Mouse (Mus musculus) forebrain, embryonic 15.5 days (tissue): ENCODE results near the gene Tnrc6b. TPM values are rescaled to one million over a fixed set of nuclear protein-coding genes. Genes with fewer than 3 reads are reported as not detected.
A peak's percentile ranks its signal among the peaks of the same experiment; 100 is the strongest.
"Not testable (repeated sequence)": the region's sequence is repeated elsewhere in the genome, so short reads cannot be mapped to it uniquely, and the experiment has no call there.

Experiments
- ATAC-seq: fragments of 200-750 bp; cut with Nextera tagmentation; replicated peaks from 2 replicates; pipeline ENCODE4 v1.8.0; 2017; ENCODE audit warnings: mild to moderate bottlenecking, moderate TSS enrichment, moderate library complexity
- H3K27ac ChIP-seq: fragments of 300-500 bp; sonication (generic); replicated peaks from 2 replicates; pipeline ENCODE4 v1.5.1; 2015; ENCODE audit warnings: mild to moderate bottlenecking, inconsistent platforms
- H3K27me3 ChIP-seq: fragments of 300-500 bp; sonication (generic); 2 replicates; pipeline ENCODE4 v1.6.1; 2015; ENCODE audit warnings: inconsistent platforms
- H3K36me3 ChIP-seq: fragments of 300-500 bp; sonication (generic); 2 replicates; pipeline ENCODE4 v1.6.1; 2015; ENCODE audit warnings: mild to moderate bottlenecking, inconsistent platforms
- H3K4me1 ChIP-seq: fragments of 300-500 bp; sonication (generic); 2 replicates; pipeline ENCODE4 v1.6.1; 2015; ENCODE audit warnings: inconsistent platforms
- H3K4me2 ChIP-seq: fragments of 300-500 bp; sonication (generic); replicated peaks from 2 replicates; pipeline ENCODE4 v1.6.1; 2015; ENCODE audit warnings: mild to moderate bottlenecking, inconsistent platforms
- H3K4me3 ChIP-seq: fragments of 300-500 bp; sonication (generic); 2 replicates; pipeline ENCODE4 v1.5.1; 2015; ENCODE audit warnings: mild to moderate bottlenecking, inconsistent platforms
- H3K9ac ChIP-seq: fragments of 300-500 bp; sonication (generic); replicated peaks from 2 replicates; pipeline ENCODE4 v1.6.1; 2015; ENCODE audit warnings: mild to moderate bottlenecking, inconsistent platforms
- H3K9me3 ChIP-seq: fragments of 300-500 bp; sonication (generic); 2 replicates; pipeline ENCODE4 v1.6.1; 2016; ENCODE audit warnings: inconsistent platforms
- WGBS: fragments of 180-500 bp; shearing (Covaris S2); methylation state at CpG from one replicate; pipeline ENCODE4 v1.1.7; 2015; ENCODE audit warnings: mixed read lengths; 5-methylcytosine and 5-hydroxymethylcytosine counted together
- polyA plus RNA-seq: library from polyadenylated mRNA; unstranded; fragments of >200 nt; fragmentation: Nextera tagmentation; extraction: Ambion mirVana; gene quantifications from 2 replicates; pipeline ENCODE4 v1.2.1, GENCODE M21; 2015

Tnrc6b gene
- polyA plus RNA-seq, 1 experiment from 2014 or later: 34.2 TPM

DNA sequence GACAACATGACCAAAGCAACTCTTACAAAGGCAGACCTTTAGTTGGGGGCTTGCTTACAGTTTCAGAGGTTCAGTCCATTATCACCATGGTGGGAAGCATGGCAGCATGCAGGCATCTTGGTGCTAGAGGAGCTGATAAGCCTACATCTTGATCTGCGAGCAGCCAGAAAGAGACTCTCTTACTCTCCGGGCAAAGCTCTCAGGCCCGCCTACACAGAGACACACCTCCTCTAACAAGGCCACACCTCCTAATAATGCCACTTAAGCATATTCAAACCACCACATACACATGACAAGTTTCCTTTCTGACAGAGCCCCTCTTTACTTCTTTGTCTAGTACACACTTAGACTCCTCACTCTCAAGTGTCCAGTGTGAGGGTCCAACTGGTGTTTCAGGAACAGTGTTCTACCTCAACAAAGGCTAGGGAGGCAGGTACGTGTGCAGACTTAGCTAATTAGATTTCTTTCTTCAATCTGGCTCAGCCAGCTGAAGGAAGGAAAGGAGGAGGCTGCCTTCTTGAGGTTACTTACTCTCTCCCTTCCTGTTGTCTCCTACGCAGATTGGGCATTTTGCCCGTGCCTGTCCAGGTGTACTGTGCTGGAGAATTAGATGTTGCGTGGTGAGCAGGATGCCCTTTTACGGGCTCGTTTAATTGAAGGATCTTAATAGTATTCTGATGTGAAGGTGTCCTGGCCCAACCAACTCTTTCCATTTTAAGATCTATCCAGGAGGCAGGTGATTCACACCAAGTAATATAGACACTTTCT lies 128.7 kb downstream of the Tnrc6b start:
- 64% methylated on average over 9 of the region's 9 CpGs for WGBS
- Histone ChIP-seq H3K9ac (no peak overlapping the region), H3K4me2 (no peak overlapping the region), H3K27me3 (no peaks in the 10 kb centered on the region), H3K9me3 (no peaks in the 10 kb centered on the region), H3K27ac (no peak overlapping the region), H3K36me3 (no peaks in the 10 kb centered on the region), H3K4me3 (no peak overlapping the region), H3K4me1 (peaks cover 33% of the 10 kb centered on the region)
- ATAC-seq: no peak

DNA sequence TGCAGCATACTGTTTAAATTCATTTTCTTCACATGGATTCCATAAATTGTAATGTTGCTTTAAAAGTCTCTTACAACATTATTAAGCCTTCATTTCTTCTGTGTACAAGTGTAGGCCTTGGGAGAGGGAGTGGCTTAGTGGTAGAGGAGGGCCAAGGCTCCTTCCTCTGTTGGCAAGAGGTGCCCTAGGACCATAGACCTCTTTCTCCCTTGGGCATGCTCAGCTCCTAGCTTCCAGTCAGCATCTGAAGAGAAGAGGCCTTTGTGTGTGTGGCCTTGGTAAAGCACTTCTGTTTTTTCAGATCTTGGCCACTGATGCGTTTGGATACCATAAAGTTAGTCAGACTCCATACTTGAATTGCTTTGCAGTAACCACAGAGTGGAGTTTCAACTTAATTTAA lies 133.1 kb downstream of the Tnrc6b start:
- ATAC-seq: no peak
- H3K9ac ChIP-seq: no peak overlapping the region

DNA sequence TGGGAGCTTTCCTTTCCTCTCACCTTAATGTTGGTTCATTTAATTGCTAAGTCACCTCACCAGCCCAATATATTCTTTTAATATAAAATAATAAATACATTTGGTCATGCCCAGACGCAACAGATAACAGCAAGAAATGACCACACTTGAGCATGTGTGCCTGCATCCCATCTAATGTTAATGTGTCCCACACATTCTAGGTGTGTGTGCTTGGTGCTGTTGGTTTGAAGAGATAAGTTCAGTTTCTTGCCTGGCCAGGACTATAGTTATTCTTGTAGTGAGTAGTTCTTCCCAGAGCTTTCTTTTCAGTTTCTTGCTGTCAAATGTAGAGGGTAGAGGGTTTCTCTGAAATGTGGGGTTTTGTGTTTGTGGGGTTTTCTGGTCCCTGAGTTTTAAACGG lies 133.8 kb downstream of the Tnrc6b start:
- no peak overlapping the region for H3K4me3 ChIP-seq
- H3K27ac ChIP-seq: no peak overlapping the region
- peaks cover 19% of the 10 kb centered on the region for H3K4me1 ChIP-seq
- no peaks in the 10 kb centered on the region for H3K27me3 ChIP-seq
- H3K9me3 ChIP-seq: no peaks in the 10 kb centered on the region
- H3K4me2 ChIP-seq: no peak overlapping the region
- ATAC-seq: no peak
- no peak overlapping the region for H3K9ac ChIP-seq
- H3K36me3 ChIP-seq: no peaks in the 10 kb centered on the region
- 98% methylated on average over 2 of the region's 2 CpGs for WGBS

More for the DNA sequence above, 133.1 kb downstream of the Tnrc6b start:
- no peaks in the 10 kb centered on the region for H3K36me3 ChIP-seq
- H3K27ac ChIP-seq: no peak overlapping the region
- 87% methylated on average over 1 of the region's 1 CpGs for WGBS
- no peak overlapping the region for H3K4me2 ChIP-seq
- H3K27me3 ChIP-seq: no peaks in the 10 kb centered on the region
- peaks cover 16% of the 10 kb centered on the region for H3K4me1 ChIP-seq
- no peaks in the 10 kb centered on the region for H3K9me3 ChIP-seq
- no peak overlapping the region for H3K4me3 ChIP-seq

DNA sequence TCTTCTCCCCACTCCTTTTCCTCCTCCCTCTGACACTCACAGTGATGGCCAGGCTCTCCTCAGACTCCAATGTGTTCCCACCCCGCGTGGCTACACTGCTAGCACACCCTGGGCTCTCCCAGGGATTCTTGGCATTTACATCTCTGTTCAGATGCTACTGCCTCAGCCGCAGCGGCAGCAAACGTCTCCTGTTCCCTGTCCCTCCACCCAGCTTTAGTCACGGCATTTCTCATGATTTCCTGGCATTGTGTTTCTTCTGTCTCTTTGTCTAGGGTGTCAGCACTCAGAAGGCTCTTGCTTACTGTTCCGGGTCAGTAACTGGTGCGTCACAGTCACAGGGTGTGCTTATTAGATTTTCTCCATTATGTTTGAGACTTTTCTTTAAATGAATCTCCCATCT lies 138.9 kb downstream of the Tnrc6b start:
- H3K27ac ChIP-seq: peak overlapping the region; percentile 39; the same call in 1 of the 2 replicates
- no peak overlapping the region for H3K4me2 ChIP-seq
- 39% methylated on average over 8 of the region's 8 CpGs for WGBS
- 0 out of 2 replicates have a peak overlapping the region, but pooled peaks have one; percentile 10 for H3K9ac ChIP-seq
- H3K9me3 ChIP-seq: no peaks in the 10 kb centered on the region
- no peak for ATAC-seq
- no peak overlapping the region for H3K4me3 ChIP-seq
- H3K4me1 ChIP-seq: peaks cover 33% of the 10 kb centered on the region
- H3K36me3 ChIP-seq: no peaks in the 10 kb centered on the region
- H3K27me3 ChIP-seq: no peaks in the 10 kb centered on the region

DNA sequence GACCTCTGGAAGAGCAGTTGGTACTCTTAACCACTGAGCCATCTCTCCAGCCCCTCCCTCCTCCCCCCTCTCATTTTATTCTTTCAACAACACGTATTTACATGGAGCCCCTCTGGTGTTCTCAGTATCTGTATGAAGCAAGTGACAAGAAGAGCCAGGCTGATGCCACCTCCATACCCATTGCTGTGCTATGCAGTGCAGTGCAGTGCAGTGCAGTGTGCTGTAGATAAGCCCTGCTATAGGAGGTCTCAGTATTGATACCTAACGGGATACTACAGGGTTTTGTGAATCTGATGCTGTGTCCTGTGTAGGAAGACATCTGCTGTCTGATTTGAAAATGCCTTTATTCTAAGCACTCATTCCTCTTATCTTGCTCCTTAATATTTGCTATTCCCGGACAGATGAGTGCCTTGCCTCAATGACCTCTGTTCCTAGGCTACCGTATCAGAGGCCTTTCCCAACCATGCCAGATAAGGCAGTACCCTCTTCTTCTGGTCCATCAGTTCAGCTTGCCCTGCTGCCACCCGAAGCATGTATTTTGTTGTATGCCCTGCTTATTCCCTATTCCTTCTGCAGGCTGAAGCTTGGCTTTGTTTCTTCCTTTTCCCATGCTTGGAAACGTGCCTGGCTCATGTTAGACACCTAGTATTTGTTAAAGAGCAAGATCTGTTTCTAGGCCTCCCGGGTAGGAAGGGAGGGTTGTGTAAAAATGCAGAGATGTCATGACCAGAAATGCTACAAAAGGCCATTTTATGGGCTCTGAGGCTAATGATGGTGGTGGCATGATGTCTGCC lies 139.8 kb downstream of the Tnrc6b start:
- Histone ChIP-seq H3K9ac (no peak overlapping the region), H3K27ac (peak overlapping the region; percentile 24; the same call in 1 of the 2 replicates), H3K9me3 (no peaks in the 10 kb centered on the region), H3K4me2 (no peak overlapping the region), H3K27me3 (no peaks in the 10 kb centered on the region), H3K36me3 (no peaks in the 10 kb centered on the region), H3K4me3 (no peak overlapping the region), H3K4me1 (peaks cover 33% of the 10 kb centered on the region)
- WGBS: 74% methylated on average over 7 of the region's 7 CpGs
- no peak for ATAC-seq

DNA sequence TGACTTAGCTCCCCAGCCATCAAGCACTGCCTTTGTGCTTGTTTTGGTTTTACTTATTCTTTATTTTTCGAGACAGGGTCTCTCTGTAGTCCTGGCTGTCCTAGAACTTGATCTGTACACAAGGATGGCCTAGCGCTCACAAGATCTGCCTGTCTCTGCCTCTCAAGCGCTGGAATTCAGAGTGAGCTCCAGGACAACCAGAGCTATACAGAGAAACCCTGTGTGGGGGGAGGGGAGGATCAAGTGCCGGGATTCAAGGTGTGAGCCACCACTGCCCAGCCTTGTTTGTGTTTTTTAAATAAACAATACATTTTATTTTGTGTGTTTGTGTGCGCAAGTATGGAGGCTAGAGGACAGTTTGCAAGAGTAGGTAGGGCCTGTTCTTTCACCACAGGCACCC lies 141.0 kb downstream of the Tnrc6b start:
- no peak overlapping the region for H3K4me2 ChIP-seq
- H3K27ac ChIP-seq: no peak overlapping the region
- no peak overlapping the region for H3K9ac ChIP-seq
- 94% methylated on average over 5 of the region's 5 CpGs for WGBS
- H3K4me1 ChIP-seq: peaks cover 23% of the 10 kb centered on the region
- H3K27me3 ChIP-seq: no peaks in the 10 kb centered on the region
- H3K36me3 ChIP-seq: no peaks in the 10 kb centered on the region
- ATAC-seq: no peak
- H3K9me3 ChIP-seq: no peaks in the 10 kb centered on the region
- H3K4me3 ChIP-seq: no peak overlapping the region

DNA sequence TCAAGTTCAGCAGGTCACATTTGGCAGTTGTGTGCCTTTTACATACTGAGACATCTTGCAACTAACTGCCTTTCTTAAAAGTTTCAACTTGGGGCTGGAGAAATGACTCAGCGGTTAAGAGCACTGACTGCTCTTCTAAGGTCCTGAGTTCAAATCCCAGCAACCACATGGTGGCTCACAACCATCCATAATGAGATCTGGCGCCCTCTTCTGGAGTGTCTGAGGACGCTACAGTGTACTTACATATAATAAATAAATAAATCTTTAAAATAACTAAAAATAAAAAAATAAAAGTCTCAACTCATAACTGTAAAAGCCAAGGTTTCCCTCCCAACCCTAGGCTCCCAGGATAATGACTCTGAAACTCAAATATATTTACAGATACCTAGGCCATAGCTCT lies 141.4 kb downstream of the Tnrc6b start:
- 87% methylated on average over 3 of the region's 3 CpGs for WGBS
- not testable (repeated sequence) for H3K9me3 ChIP-seq, H3K4me3 ChIP-seq, H3K27me3 ChIP-seq, H3K27ac ChIP-seq, H3K36me3 ChIP-seq, H3K4me2 ChIP-seq, H3K9ac ChIP-seq, ATAC-seq
- peaks cover 19% of the 10 kb centered on the region for H3K4me1 ChIP-seq

DNA sequence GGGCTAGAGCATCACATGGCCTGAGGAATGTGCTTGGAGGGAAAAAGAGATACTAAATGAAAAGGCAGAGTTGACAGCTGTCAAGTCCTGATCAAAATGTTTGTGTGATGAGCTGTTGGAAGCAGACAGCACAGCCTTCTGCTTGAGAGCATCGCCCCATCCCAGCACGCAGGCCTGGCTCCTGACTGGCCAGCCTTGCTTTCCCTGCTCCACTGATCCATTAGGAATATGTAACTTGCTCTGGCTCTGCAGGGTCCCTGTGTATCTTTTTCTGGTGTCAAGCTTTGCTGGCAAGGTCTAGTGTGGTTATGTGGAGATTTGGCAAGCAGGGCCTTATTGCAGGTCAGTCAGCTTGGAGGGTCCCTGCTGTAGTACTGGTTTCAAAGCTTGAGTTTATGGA lies 148.3 kb downstream of the Tnrc6b start:
- H3K4me2 ChIP-seq: no peak overlapping the region
- 72% methylated on average over 2 of the region's 2 CpGs for WGBS
- H3K4me1 ChIP-seq: peaks cover 16% of the 10 kb centered on the region
- no peak overlapping the region for H3K9ac ChIP-seq
- H3K9me3 ChIP-seq: no peaks in the 10 kb centered on the region
- ATAC-seq: no peak
- no peaks in the 10 kb centered on the region for H3K27me3 ChIP-seq
- no peaks in the 10 kb centered on the region for H3K36me3 ChIP-seq
- no peak overlapping the region for H3K4me3 ChIP-seq
- no peak overlapping the region for H3K27ac ChIP-seq

DNA sequence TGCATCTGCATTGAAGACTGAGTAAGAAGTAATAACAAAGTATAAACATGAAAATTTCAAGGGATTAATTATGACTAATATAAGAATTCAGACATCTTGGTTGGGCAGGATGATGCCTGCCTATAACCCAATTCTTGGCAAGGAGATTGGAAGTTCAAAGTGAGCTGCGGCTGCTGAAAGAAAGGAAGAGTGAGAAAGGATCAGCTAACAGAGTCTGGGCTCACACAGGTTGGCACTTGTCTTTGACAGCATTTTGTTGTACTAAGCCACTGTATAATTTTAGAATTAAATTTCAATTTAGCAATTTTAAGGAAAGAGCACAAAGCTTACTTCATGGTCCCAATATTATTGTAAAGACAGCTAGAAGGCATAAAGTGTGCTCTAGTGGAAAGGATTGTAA lies 150.2 kb downstream of the Tnrc6b start:
- ATAC-seq: no peak
- 65% methylated on average over 1 of the region's 1 CpGs for WGBS
- H3K4me3 ChIP-seq: no peak overlapping the region
- no peaks in the 10 kb centered on the region for H3K27me3 ChIP-seq
- no peaks in the 10 kb centered on the region for H3K36me3 ChIP-seq
- H3K9ac ChIP-seq: no peak overlapping the region
- peaks cover 16% of the 10 kb centered on the region for H3K4me1 ChIP-seq
- no peak overlapping the region for H3K4me2 ChIP-seq
- H3K9me3 ChIP-seq: no peaks in the 10 kb centered on the region
- H3K27ac ChIP-seq: no peak overlapping the region

DNA sequence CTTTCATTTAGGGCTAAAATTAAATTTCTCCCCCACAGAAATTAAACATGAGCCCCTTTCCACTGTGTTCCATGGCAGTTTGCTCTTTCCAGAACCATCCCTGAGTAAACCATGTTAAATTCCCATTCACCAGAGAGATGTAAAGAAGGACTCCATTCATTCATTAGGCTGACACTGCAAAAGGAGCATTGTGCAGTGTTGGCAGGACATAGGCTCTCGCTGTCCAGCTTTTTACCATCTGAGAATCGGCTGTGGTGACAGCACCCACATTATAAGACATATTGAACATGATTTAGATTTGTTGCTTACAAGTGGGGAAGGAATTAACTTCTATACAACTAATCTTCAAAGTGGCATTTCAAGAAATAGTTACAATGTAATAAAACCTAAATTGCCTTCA lies 150.9 kb downstream of the Tnrc6b start:
- H3K9ac ChIP-seq: no peak overlapping the region
- H3K36me3 ChIP-seq: no peaks in the 10 kb centered on the region
- H3K27me3 ChIP-seq: no peaks in the 10 kb centered on the region
- WGBS: 11% methylated on average over 2 of the region's 2 CpGs
- H3K27ac ChIP-seq: no peak overlapping the region
- no peak overlapping the region for H3K4me2 ChIP-seq
- no peaks in the 10 kb centered on the region for H3K9me3 ChIP-seq
- peaks cover 16% of the 10 kb centered on the region for H3K4me1 ChIP-seq
- no peak for ATAC-seq
- no peak overlapping the region for H3K4me3 ChIP-seq

DNA sequence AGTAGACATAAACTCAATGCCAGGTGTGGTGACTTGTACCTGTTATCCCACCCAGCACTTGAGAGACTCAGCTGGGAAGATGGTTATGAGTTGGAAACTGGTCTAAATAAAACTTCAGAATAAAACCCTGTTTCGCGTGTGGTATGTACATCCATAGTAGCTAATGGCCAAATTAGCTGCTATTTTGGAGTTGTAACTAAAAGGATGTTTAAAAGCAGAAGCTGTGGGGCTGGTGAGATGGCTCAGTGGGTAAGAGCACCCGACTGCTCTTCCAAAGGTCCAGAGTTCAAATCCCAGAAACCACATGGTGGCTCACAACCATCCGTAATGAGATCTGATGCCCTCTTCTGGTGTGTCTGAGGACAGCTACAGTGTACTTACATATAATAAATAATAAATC lies 157.5 kb downstream of the Tnrc6b start:
- H3K9me3 ChIP-seq, H3K4me3 ChIP-seq, H3K4me1 ChIP-seq, H3K4me2 ChIP-seq, H3K9ac ChIP-seq, H3K36me3 ChIP-seq, H3K27me3 ChIP-seq, ATAC-seq, H3K27ac ChIP-seq: not testable (repeated sequence)
- 94% methylated on average over 4 of the region's 4 CpGs for WGBS

DNA sequence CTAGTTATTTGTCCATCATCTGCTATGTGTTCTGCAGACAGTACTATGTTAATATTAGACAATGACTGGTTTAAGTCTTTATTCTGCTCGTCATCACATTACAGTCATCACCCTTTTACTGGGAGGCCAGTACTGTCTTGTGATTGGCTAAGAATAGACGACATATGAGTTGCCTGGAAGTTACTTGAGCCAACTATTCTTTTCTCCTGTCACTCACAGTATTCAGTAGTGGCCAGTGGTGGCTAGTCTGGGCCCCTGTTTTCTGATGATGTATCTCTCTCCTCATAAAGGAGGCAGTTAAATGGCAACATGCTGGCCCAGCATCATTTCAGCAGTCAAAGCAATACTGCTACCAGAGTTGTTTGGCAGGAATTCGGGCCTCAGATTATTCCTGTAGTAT lies 163.6 kb downstream of the Tnrc6b start:
- ATAC-seq: no peak
- Histone ChIP-seq H3K36me3 (peaks cover 25% of the 10 kb centered on the region), H3K4me3 (no peak overlapping the region), H3K27ac (no peak overlapping the region), H3K4me2 (no peak overlapping the region), H3K4me1 (peaks cover 6% of the 10 kb centered on the region), H3K27me3 (no peaks in the 10 kb centered on the region), H3K9me3 (no peaks in the 10 kb centered on the region), H3K9ac (no peak overlapping the region)
- 66% methylated on average over 3 of the region's 3 CpGs for WGBS
